Mouse (Mus musculus) hindbrain, embryonic 12.5 days (tissue): ENCODE data around the gene P4hb. TPM values are rescaled to one million over a fixed set of nuclear protein-coding genes. Genes with fewer than 3 reads are reported as not detected.
"Not testable (repeated sequence)": the region's sequence is repeated elsewhere in the genome, so short reads cannot be mapped to it uniquely, and the experiment has no call there.

Source experiments
- ATAC-seq: fragments of 200-750 bp; cut with Nextera tagmentation; 2 replicates; pipeline ENCODE4 v1.8.0; 2017; ENCODE audit warnings: moderate TSS enrichment; ENCODE audit not compliant: low FRiP score
- H3K27ac ChIP-seq: fragments of 300-500 bp; sonication (generic); 2 replicates; pipeline ENCODE4 v1.5.1; 2016; ENCODE audit warnings: mild to moderate bottlenecking
- H3K27me3 ChIP-seq: fragments of 300-500 bp; sonication (generic); 2 replicates; pipeline ENCODE4 v1.6.1; 2016; ENCODE audit warnings: mild to moderate bottlenecking
- H3K36me3 ChIP-seq: fragments of 300-500 bp; sonication (generic); 2 replicates; pipeline ENCODE4 v1.6.1; 2016; ENCODE audit warnings: mild to moderate bottlenecking
- H3K4me1 ChIP-seq: fragments of 300-500 bp; sonication (generic); 2 replicates; pipeline ENCODE4 v1.6.1; 2016
- H3K4me2 ChIP-seq: fragments of 300-500 bp; sonication (generic); replicated peaks from 2 replicates; pipeline ENCODE4 v1.6.1; 2016; ENCODE audit warnings: mild to moderate bottlenecking
- H3K4me3 ChIP-seq: fragments of 300-500 bp; sonication (generic); 2 replicates; pipeline ENCODE4 v1.5.1; 2016; ENCODE audit warnings: mild to moderate bottlenecking
- H3K9ac ChIP-seq: fragments of 300-500 bp; sonication (generic); 2 replicates; pipeline ENCODE4 v1.6.1; 2016; ENCODE audit warnings: mild to moderate bottlenecking, moderate library complexity
- H3K9me3 ChIP-seq: fragments of 300-500 bp; sonication (generic); replicated peaks from 2 replicates; pipeline ENCODE4 v1.6.1; 2016; ENCODE audit warnings: mild to moderate bottlenecking
- WGBS: fragments of 180-500 bp; shearing (Covaris S2); methylation state at CpG from one replicate; pipeline ENCODE4 v1.1.7; 2016; 5-methylcytosine and 5-hydroxymethylcytosine counted together
- polyA plus RNA-seq: library from polyadenylated mRNA; unstranded; fragments of >200 nt; fragmentation: Nextera tagmentation; extraction: Ambion mirVana; gene quantifications from 2 replicates; pipeline ENCODE4 v1.2.1, GENCODE M21; 2016

P4hb gene
- polyA plus RNA-seq, 1 experiment from 2014 or later, result 473 TPM

GRCm38 (mm10) chr11:120583937-120584336 lies 10.9 kb upstream of the P4hb start:
- peaks cover 25% of the 10 kb centered on the region for H3K4me1 ChIP-seq
- H3K4me2 ChIP-seq, result no peak overlapping the region
- no peaks in the 10 kb centered on the region for H3K27me3 ChIP-seq
- no peak for ATAC-seq
- no peak overlapping the region for H3K27ac ChIP-seq
- no peak overlapping the region for H3K4me3 ChIP-seq
- no peak overlapping the region for H3K9ac ChIP-seq
- peaks cover 55% of the 10 kb centered on the region for H3K36me3 ChIP-seq
- 89% methylated on average over 1 of the region's 1 CpGs for WGBS
- no peaks in the 10 kb centered on the region; the same call in 1 of the 2 replicates for H3K9me3 ChIP-seq

GRCm38 (mm10) chr11:120582982-120583293 lies 9.9 kb upstream of the P4hb start:
- not testable (repeated sequence) for H3K9ac ChIP-seq, ATAC-seq, H3K4me2 ChIP-seq, H3K4me3 ChIP-seq, H3K27ac ChIP-seq, H3K9me3 ChIP-seq, H3K27me3 ChIP-seq
- WGBS, result 93% methylated on average over 2 of the region's 2 CpGs
- H3K36me3 ChIP-seq, result peaks cover 57% of the 10 kb centered on the region
- H3K4me1 ChIP-seq, result peaks cover 28% of the 10 kb centered on the region

GRCm38 (mm10) chr11:120582268-120582981 lies 9.4 kb upstream of the P4hb start:
- peaks cover 57% of the 10 kb centered on the region for H3K36me3 ChIP-seq
- 0 out of 2 replicates have a peak, but pooled peaks have one; percentile 5 for ATAC-seq
- H3K27ac ChIP-seq, result peak overlapping the region; percentile 93

GRCm38 (mm10) chr11:120581490-120582267 lies 8.6 kb upstream of the P4hb start, which contains the start of gene Arhgdia:
Gene Arhgdia, minus strand, starts transcription at chr11:120581624.
- peaks cover 56% of the 10 kb centered on the region for H3K36me3 ChIP-seq
- peak within 1 kb of the TSS; percentile 91 for H3K4me3 ChIP-seq
- H3K9me3 ChIP-seq, result no peaks in the 10 kb centered on the region; the same call in 1 of the 2 replicates
- H3K27me3 ChIP-seq, result no peaks in the 10 kb centered on the region
- H3K4me2 ChIP-seq, result peak within 1 kb of the TSS; percentile 90
- H3K9ac ChIP-seq, result peak within 1 kb of the TSS; percentile 98
- peaks cover 28% of the 10 kb centered on the region for H3K4me1 ChIP-seq
- peak; percentile 65 for ATAC-seq
- H3K27ac ChIP-seq, result peak within 1 kb of the TSS; percentile 93
- 5% methylated on average over 68 of the region's 75 CpGs for whole genome bisulfite sequencing

More at GRCm38 (mm10) chr11:120582268-120582981, 9.4 kb upstream of the P4hb start:
- H3K9ac ChIP-seq, result peak overlapping the region; percentile 98
- 71% methylated on average over 8 of the region's 8 CpGs for WGBS
- peak overlapping the region; percentile 91 for H3K4me3 ChIP-seq
- H3K9me3 ChIP-seq, result no peaks in the 10 kb centered on the region; the same call in 1 of the 2 replicates
- H3K4me1 ChIP-seq, result peaks cover 28% of the 10 kb centered on the region
- peak overlapping the region; percentile 90 for H3K4me2 ChIP-seq
- H3K27me3 ChIP-seq, result no peaks in the 10 kb centered on the region

- peak overlapping the region; percentile 98 for H3K9ac ChIP-seq
- peaks cover 28% of the 10 kb centered on the region for H3K4me1 ChIP-seq
- under 1% methylated on average over 35 of the region's 44 CpGs for WGBS
- no peaks in the 10 kb centered on the region for H3K27me3 ChIP-seq
- ATAC-seq, result peak; percentile 38
- peak overlapping the region; percentile 93 for H3K27ac ChIP-seq
- no peaks in the 10 kb centered on the region; the same call in 1 of the 2 replicates for H3K9me3 ChIP-seq
- peaks cover 48% of the 10 kb centered on the region for H3K36me3 ChIP-seq
- H3K4me2 ChIP-seq, result peak overlapping the region; percentile 90
- peak overlapping the region; percentile 91 for H3K4me3 ChIP-seq
Observed at GRCm38 (mm10) chr11:120580871-120581331, 7.8 kb upstream of the P4hb start.

- Histone ChIP-seq H3K9ac (peak overlapping the region; percentile 98), H3K4me3 (peak overlapping the region; percentile 91), H3K27ac (peak overlapping the region; percentile 93), H3K36me3 (peaks cover 41% of the 10 kb centered on the region), H3K4me2 (peak overlapping the region; percentile 90), H3K27me3 (no peaks in the 10 kb centered on the region), H3K9me3 (no peaks in the 10 kb centered on the region; the same call in 1 of the 2 replicates), H3K4me1 (peaks cover 28% of the 10 kb centered on the region)
- ATAC-seq, result no peak
- WGBS, result 67% methylated on average over 7 of the region's 7 CpGs
Observed at GRCm38 (mm10) chr11:120580190-120580589, 7.1 kb upstream of the P4hb start.

GRCm38 (mm10) chr11:120579316-120580107 lies 6.5 kb upstream of the P4hb start:
- Histone ChIP-seq H3K4me2 (peak overlapping the region; percentile 90), H3K9me3 (no peaks in the 10 kb centered on the region; the same call in 1 of the 2 replicates), H3K4me1 (peaks cover 29% of the 10 kb centered on the region), H3K4me3 (peak overlapping the region; percentile 91), H3K36me3 (peaks cover 37% of the 10 kb centered on the region), H3K27ac (peak overlapping the region; percentile 93), H3K9ac (peak overlapping the region; percentile 98; the same call in 1 of the 2 replicates), H3K27me3 (no peaks in the 10 kb centered on the region)
- WGBS, result 61% methylated on average over 15 of the region's 15 CpGs
- ATAC-seq, result no peak

- Histone ChIP-seq H3K9me3 (no peaks in the 10 kb centered on the region), H3K4me2 (no peak overlapping the region), H3K4me1 (peaks cover 36% of the 10 kb centered on the region), H3K9ac (peak overlapping the region; percentile 43; the same call in 1 of the 2 replicates), H3K27ac (no peak overlapping the region), H3K36me3 (peaks cover 31% of the 10 kb centered on the region), H3K27me3 (no peaks in the 10 kb centered on the region), H3K4me3 (no peak overlapping the region)
- no peak for ATAC-seq
- WGBS, result 81% methylated on average over 11 of the region's 11 CpGs
Observed at GRCm38 (mm10) chr11:120578694-120579243, 5.7 kb upstream of the P4hb start.

GRCm38 (mm10) chr11:120578024-120578693 lies 5.1 kb upstream of the P4hb start:
- no peak overlapping the region for H3K27ac ChIP-seq
- H3K9me3 ChIP-seq, result no peaks in the 10 kb centered on the region
- no peak overlapping the region for H3K4me3 ChIP-seq
- ATAC-seq, result no peak
- no peaks in the 10 kb centered on the region for H3K27me3 ChIP-seq
- peaks cover 27% of the 10 kb centered on the region for H3K36me3 ChIP-seq
- peaks cover 37% of the 10 kb centered on the region for H3K4me1 ChIP-seq
- H3K4me2 ChIP-seq, result no peak overlapping the region
- WGBS, result 84% methylated on average over 10 of the region's 10 CpGs
- 0 out of 2 replicates have a peak overlapping the region, but pooled peaks have one; percentile 43 for H3K9ac ChIP-seq

- Histone ChIP-seq H3K4me3 (no peak overlapping the region), H3K9me3 (no peaks in the 10 kb centered on the region), H3K36me3 (peaks cover 27% of the 10 kb centered on the region), H3K4me1 (peaks cover 37% of the 10 kb centered on the region), H3K4me2 (no peak overlapping the region), H3K9ac (no peak overlapping the region; the same call in 1 of the 2 replicates), H3K27me3 (no peaks in the 10 kb centered on the region), H3K27ac (no peak overlapping the region; the same call in 1 of the 2 replicates)
- WGBS, result 85% methylated on average over 7 of the region's 7 CpGs
- ATAC-seq, result no peak
Observed at GRCm38 (mm10) chr11:120577211-120578023, 4.4 kb upstream of the P4hb start.
